Mouse (Mus musculus) bone marrow, adult 2 months (tissue): ENCODE data around the gene Ccdc43.

Source experiments
- CTCF ChIP-seq: fragments of 200-500 bp; IDR thresholded peaks from 2 replicates; pipeline ENCODE4 v1.5.1; 2011; ENCODE audit warnings: low read length, control low read depth; ENCODE audit not compliant: control insufficient read depth, insufficient read depth
- POLR2A ChIP-seq: fragments of 200-500 bp; IDR thresholded peaks from 2 replicates; pipeline ENCODE4 v1.6.1; 2011; ENCODE audit warnings: low read depth, mild to moderate bottlenecking, control low read depth, low read length, borderline replicate concordance; ENCODE audit not compliant: control insufficient read depth

DNA sequence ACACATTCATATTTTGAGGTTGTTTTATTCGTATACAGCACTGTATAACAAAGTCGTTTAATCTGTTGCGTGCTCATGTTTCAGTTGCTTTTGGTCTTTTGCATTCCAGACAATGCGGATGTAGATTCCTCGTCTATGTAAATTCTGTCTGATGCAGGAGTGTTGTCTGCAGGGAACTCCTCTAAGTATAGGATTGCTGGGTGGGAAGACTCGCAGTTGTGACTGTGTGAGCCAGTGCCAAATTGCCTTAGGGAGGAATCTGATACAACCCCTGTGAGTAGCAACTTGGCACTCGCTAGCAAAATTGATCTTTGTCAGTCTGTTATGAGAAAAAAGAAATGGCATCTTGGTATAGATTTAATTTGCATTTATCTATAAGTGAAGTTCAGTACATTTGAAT is 18.6 kb upstream of the Ccdc43 start:
- TF ChIP-seq CTCF (no peak), POLR2A (no peak)
